ENCODE assay signal across 9 mouse cellular contexts in the genomic region with DNA sequence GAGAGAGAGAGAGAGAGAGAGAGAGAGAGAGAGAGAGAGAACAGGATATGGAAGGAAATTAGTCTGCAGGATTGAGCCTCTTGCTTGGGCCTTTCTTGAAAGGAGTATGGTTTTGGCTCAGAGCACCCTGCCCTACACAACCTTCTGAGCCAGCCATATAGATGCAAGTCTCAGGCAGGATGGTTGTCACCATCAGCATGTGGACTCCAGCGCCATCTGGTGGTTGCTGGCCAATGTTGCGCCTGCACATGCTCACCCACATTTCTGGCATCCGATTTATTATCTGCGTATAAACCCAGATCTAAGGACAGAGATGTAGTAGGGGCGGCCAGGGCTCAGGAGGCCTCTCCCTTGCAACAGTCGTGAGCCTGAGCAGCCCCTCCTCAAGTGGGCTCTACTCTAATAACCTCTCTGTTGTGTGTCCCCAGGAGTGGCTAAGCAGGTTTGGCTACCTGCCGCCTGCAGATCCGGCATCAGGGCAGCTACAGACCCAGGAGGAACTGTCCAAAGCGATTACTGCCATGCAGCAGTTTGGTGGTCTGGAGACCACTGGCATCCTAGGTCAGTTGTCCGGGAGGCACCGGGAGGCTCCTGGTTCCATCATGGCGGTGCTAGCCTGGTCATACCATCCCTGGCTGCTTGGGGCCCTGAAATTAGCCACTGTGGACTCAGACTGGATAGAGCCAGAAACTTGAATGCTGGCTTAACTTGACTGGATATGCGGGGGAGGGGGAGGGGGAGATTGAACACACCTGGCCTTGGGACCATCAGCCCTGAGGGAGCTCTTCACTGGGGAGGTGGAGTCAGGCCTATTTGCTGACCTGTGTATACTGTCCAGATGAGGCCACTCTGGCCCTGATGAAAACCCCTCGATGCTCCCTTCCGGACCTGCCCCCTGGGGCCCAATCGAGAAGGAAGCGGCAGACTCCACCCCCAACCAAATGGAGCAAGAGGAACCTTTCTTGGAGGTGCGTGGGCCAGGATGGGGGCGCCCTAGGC. TPM values are rescaled to one million over a fixed set of nuclear protein-coding genes. Genes with fewer than 3 reads are reported as not detected.
DNase-seq lines count a peak whose midpoint lies in the region; ATAC-seq and TF ChIP-seq lines count a peak whose summit lies in the region.
"Had no signal": no experiment of that assay in that cellular context is flagged by ENCODE, and none has a peak within 500 bp of the region (broad histone marks: within the 10 kb centered on the region; RNA-seq: fewer than 3 reads in every experiment).

No protein-coding gene starts in this region.

- H3K4me2 ChIP-seq in embryonic facial prominence, embryonic 11.5 days (ENCODE audit: low read depth, low read length): no peak overlapping the region
- no peak overlapping the region for H3K4me2 ChIP-seq in heart, postnatal 0 days (ENCODE audit: low read depth, low read length)
- H3K4me2 ChIP-seq: embryonic facial prominence, embryonic 13.5 days had no signal

- H3K9ac ChIP-seq in embryonic facial prominence, embryonic 11.5 days (replicated peaks; ENCODE audit: low read length): no peak overlapping the region
- no peak overlapping the region for H3K9ac ChIP-seq in heart, postnatal 0 days (replicated peaks; ENCODE audit: low read depth, low read length)
- H3K9ac ChIP-seq: embryonic facial prominence, embryonic 13.5 days had no signal

- no peak overlapping the region for H3ac ChIP-seq in C2C12 (ENCODE audit: control insufficient read depth, insufficient read length, low read depth)

- peak; percentile 61 for ATAC-seq in embryonic facial prominence, embryonic 11.5 days (replicated peaks; ENCODE audit: insufficient number of reproducible peaks, low FRiP score, low TSS enrichment, low read depth)
- no peak; the same call in 1 of the 2 replicates for ATAC-seq in heart, postnatal 0 days (ENCODE audit: insufficient read depth, low read depth)

- H3K27me3 ChIP-seq in C2C12 (ENCODE audit: control insufficient read depth, insufficient read depth, insufficient read length): peaks cover 28% of the 10 kb centered on the region
- H3K27me3 ChIP-seq in embryonic facial prominence, embryonic 11.5 days (ENCODE audit: control insufficient read depth, insufficient read depth, low read length): no peaks in the 10 kb centered on the region
- 0 out of 2 replicates have a peak, but pooled peaks cover 7% of the 10 kb centered on the region for H3K27me3 ChIP-seq in heart, postnatal 0 days (ENCODE audit: control insufficient read depth, insufficient read depth, low read length)

- no peaks in the 10 kb centered on the region for H3K79me2 ChIP-seq in C2C12 (ENCODE audit: control insufficient read depth, insufficient read depth)

- no peak overlapping the region for H3K4me3 ChIP-seq in C2C12 (ENCODE audit: insufficient read depth, poor library complexity, severe bottlenecking)
- no peak overlapping the region for H3K4me3 ChIP-seq in embryonic facial prominence, embryonic 11.5 days (ENCODE audit: low read depth, low read length)
- H3K4me3 ChIP-seq in heart, postnatal 0 days (ENCODE audit: low read depth, low read length): no peak overlapping the region
- H3K4me3 ChIP-seq in lung, adult 2 months (replicated peaks; ENCODE audit: extremely low read depth, low read depth, low read length): no peak overlapping the region
- H3K4me3 ChIP-seq: embryonic facial prominence, embryonic 13.5 days had no signal

- TF ChIP-seq CTCF in C2C12 (IDR thresholded peaks at IDR 0.05; ENCODE audit: control insufficient read depth, insufficient read depth, insufficient read length): peak; percentile 95
- TF ChIP-seq CTCF in heart, postnatal 0 days (IDR thresholded peaks at IDR 0.05; ENCODE audit: low read depth): peak; percentile 97
- TF ChIP-seq CTCF in lung, adult 2 months (IDR thresholded peaks at IDR 0.05; ENCODE audit: insufficient read depth, low read length): peak; percentile 100

- no peaks in the 10 kb centered on the region for H3K79me3 ChIP-seq in C2C12 (ENCODE audit: low read depth)

- no peak for TF ChIP-seq POLR2A in lung, adult 2 months (IDR thresholded peaks at IDR 0.05; ENCODE audit: borderline replicate concordance, extremely low read depth, low read depth, low read length)

- H3K36me3 ChIP-seq in C2C12 (ENCODE audit: control insufficient read depth, insufficient read depth): no peaks in the 10 kb centered on the region
- H3K36me3 ChIP-seq in embryonic facial prominence, embryonic 11.5 days (replicated peaks; ENCODE audit: control insufficient read depth, insufficient read depth, low read depth, low read length): no peaks in the 10 kb centered on the region
- H3K36me3 ChIP-seq in heart, postnatal 0 days (replicated peaks; ENCODE audit: control insufficient read depth, insufficient read depth, low read length): no peaks in the 10 kb centered on the region

- WGBS in embryonic facial prominence, embryonic 11.5 days: 40% methylated on average over 19 of the region's 19 CpGs
- WGBS in heart, postnatal 0 days: 29% methylated on average over 19 of the region's 19 CpGs
- WGBS in large intestine, adult 2 months: 24% methylated on average over 19 of the region's 19 CpGs
- 35% methylated on average over 19 of the region's 19 CpGs for WGBS in lung, adult 2 months

- H3K9me3 ChIP-seq in embryonic facial prominence, embryonic 11.5 days (replicated peaks; ENCODE audit: control insufficient read depth, low read length): no peaks in the 10 kb centered on the region
- no peaks in the 10 kb centered on the region for H3K9me3 ChIP-seq in heart, postnatal 0 days (replicated peaks; ENCODE audit: control insufficient read depth, low read length)

- peak; percentile 89 for DNase-seq in adrenal gland, postnatal 25 days
- peak; percentile 88 for DNase-seq in embryonic facial prominence, embryonic 11.5 days (ENCODE audit: low spot score)
- DNase-seq in heart, postnatal 0 days (ENCODE audit: low spot score): peak; percentile 68
- peak; percentile 43 for DNase-seq in large intestine, adult 2 months (ENCODE audit: low read depth, low spot score)
- peak; percentile 77 for DNase-seq in lung, adult 2 months
- DNase-seq in ovary, adult 18-20 months (ENCODE audit: low spot score): peak; percentile 26
- DNase-seq in thymus, adult 18-20 months: peak; percentile 46 to 52

- no peaks in the 10 kb centered on the region for H3K4me1 ChIP-seq in embryonic facial prominence, embryonic 11.5 days (ENCODE audit: control insufficient read depth, insufficient read depth, low read length)
- H3K4me1 ChIP-seq in heart, postnatal 0 days (ENCODE audit: control insufficient read depth, insufficient read depth): no peaks in the 10 kb centered on the region
- no peaks in the 10 kb centered on the region for H3K4me1 ChIP-seq in lung, adult 2 months (ENCODE audit: control insufficient read depth, insufficient read depth, low read length)

- no peak for TF ChIP-seq EP300 in heart, postnatal 0 days (IDR thresholded peaks at IDR 0.05; ENCODE audit: low read depth)

- H3K27ac ChIP-seq in embryonic facial prominence, embryonic 11.5 days (replicated peaks; ENCODE audit: low read depth, low read length): no peak overlapping the region
- H3K27ac ChIP-seq in heart, postnatal 0 days (ENCODE audit: low read depth): no peak overlapping the region
- H3K27ac ChIP-seq: embryonic facial prominence, embryonic 13.5 days had no signal

TF ChIP-seq in C2C12, 6 proteins besides CTCF, POLR2A, EP300 and RAD21:
- TF ChIP-seq MYOG (IDR thresholded peaks at IDR 0.05; ENCODE audit: control insufficient read depth, extremely low read depth, insufficient read length) (no peak), MAX (IDR thresholded peaks at IDR 0.05) (no peak), FOSL1 (IDR thresholded peaks at IDR 0.05; ENCODE audit: insufficient read depth, low read length, poor library complexity, severe bottlenecking) (no peak), USF1 (IDR thresholded peaks at IDR 0.05; ENCODE audit: low read depth) (no peak), MYOD1 (IDR thresholded peaks at IDR 0.05; ENCODE audit: control insufficient read depth, insufficient read length, low read depth) (no peak), CEBPB (IDR thresholded peaks at IDR 0.05; ENCODE audit: low read depth) (no peak)
TF ChIP-seq in C2C12: peak in this region for 0.

RNA-seq across cellular contexts. Expression of a gene that starts 10.4 kb away (rescaled TPM):
- polyA plus RNA-seq in C2C12 (2012; fragmentation: generic; extraction: Trizol): 0.26 TPM
- 0.62 and 0.88 TPM in 2 replicates for total RNA-seq in adrenal gland, postnatal 25 days (2021)
- 1.5 TPM in 2 replicates for polyA plus RNA-seq in embryonic facial prominence, embryonic 11.5 days (2014; fragmentation: Nextera tagmentation; extraction: Ambion mirVana)
- total RNA-seq in heart, postnatal 0 days (2014; rRNA removed; ENCODE audit: low replicate concordance): 0.43 and 2.6 TPM in 2 replicates
- 0.41 TPM in 2 replicates for polyA plus RNA-seq in heart, postnatal 0 days (2015; fragmentation: Nextera tagmentation; extraction: Ambion mirVana)
- polyA plus RNA-seq in large intestine, adult 2 months (2012; rRNA removed): 4.0 and 4.3 TPM in 2 replicates
- polyA plus RNA-seq in lung, adult 2 months (2012; rRNA removed): 2.6 and 3.4 TPM in 2 replicates

Comparison
In these comparisons a context has a peak if more than half of its experiments do, and no peak if none do; other contexts are left out.
1. DNase-seq: peak in every context shown above with its lines; median percentile 89 in adrenal gland, postnatal 25 days; 88 in embryonic facial prominence, embryonic 11.5 days; 77 in lung, adult 2 months; 68 in heart, postnatal 0 days; 49 in thymus, adult 18-20 months; 43 in large intestine, adult 2 months; 26 in ovary, adult 18-20 months.